Mouse (Mus musculus) hindbrain, embryonic 11.5 days (tissue): ENCODE measurements around the gene Plk3. TPM values are rescaled to one million over a fixed set of nuclear protein-coding genes. Genes with fewer than 3 reads are reported as not detected.

Experiments used
- ATAC-seq: fragments of 200-750 bp; cut with Nextera tagmentation; 2 replicates; pipeline ENCODE4 v1.8.0; 2017; ENCODE audit warnings: mild to moderate bottlenecking, moderate TSS enrichment, moderate library complexity; ENCODE audit not compliant: low FRiP score
- DNase-seq: peaks from one replicate; pipeline ENCODE4 v3.0.0-alpha.2; 2015; ENCODE audit warnings: low spot score
- H3K27ac ChIP-seq: fragments of 300-500 bp; sonication (generic); 2 replicates; pipeline ENCODE4 v1.5.1; 2014; ENCODE audit warnings: mild to moderate bottlenecking, low read depth, low read length
- H3K27me3 ChIP-seq: fragments of 300-500 bp; sonication (generic); 2 replicates; pipeline ENCODE4 v1.6.1; 2014; ENCODE audit warnings: mild to moderate bottlenecking, low read length, moderate library complexity, mixed read lengths; ENCODE audit not compliant: control insufficient read depth, insufficient read depth
- H3K36me3 ChIP-seq: fragments of 300-500 bp; sonication (generic); 2 replicates; pipeline ENCODE4 v1.6.1; 2014; ENCODE audit warnings: mild to moderate bottlenecking, low read length, moderate library complexity, mixed read lengths; ENCODE audit not compliant: control insufficient read depth, insufficient read depth
- H3K4me1 ChIP-seq: fragments of 300-500 bp; sonication (generic); replicated peaks from 2 replicates; pipeline ENCODE4 v1.6.1; 2014; ENCODE audit warnings: low read length, mixed read lengths; ENCODE audit not compliant: control insufficient read depth, insufficient read depth
- H3K4me2 ChIP-seq: fragments of 300-500 bp; sonication (generic); replicated peaks from 2 replicates; pipeline ENCODE4 v1.6.1; 2014; ENCODE audit warnings: mild to moderate bottlenecking, low read depth, low read length
- H3K4me3 ChIP-seq: fragments of 300-500 bp; sonication (generic); 2 replicates; pipeline ENCODE4 v1.5.1; 2014; ENCODE audit warnings: low read depth, low read length
- H3K9ac ChIP-seq: fragments of 300-500 bp; sonication (generic); 2 replicates; pipeline ENCODE4 v1.6.1; 2014; ENCODE audit warnings: low read depth, low read length
- H3K9me3 ChIP-seq: fragments of 300-500 bp; sonication (generic); 2 replicates; pipeline ENCODE4 v1.6.1; 2016; ENCODE audit warnings: low read length; ENCODE audit not compliant: control insufficient read depth
- WGBS: fragments of 180-500 bp; shearing (Covaris S2); extraction: QIAGEN DNeasy Blood & Tissue Kit; methylation state at CpG from one replicate; pipeline ENCODE4 v1.1.7; 2014; 5-methylcytosine and 5-hydroxymethylcytosine counted together
- polyA plus RNA-seq: library from polyadenylated mRNA; unstranded; fragments of >200 nt; fragmentation: Nextera tagmentation; extraction: Ambion mirVana; gene quantifications from 2 replicates; pipeline ENCODE4 v1.2.1, GENCODE M21; 2014

Gene Plk3
- polyA plus RNA-seq, 1 experiment from 2014 or later = 31.3 TPM

DNA sequence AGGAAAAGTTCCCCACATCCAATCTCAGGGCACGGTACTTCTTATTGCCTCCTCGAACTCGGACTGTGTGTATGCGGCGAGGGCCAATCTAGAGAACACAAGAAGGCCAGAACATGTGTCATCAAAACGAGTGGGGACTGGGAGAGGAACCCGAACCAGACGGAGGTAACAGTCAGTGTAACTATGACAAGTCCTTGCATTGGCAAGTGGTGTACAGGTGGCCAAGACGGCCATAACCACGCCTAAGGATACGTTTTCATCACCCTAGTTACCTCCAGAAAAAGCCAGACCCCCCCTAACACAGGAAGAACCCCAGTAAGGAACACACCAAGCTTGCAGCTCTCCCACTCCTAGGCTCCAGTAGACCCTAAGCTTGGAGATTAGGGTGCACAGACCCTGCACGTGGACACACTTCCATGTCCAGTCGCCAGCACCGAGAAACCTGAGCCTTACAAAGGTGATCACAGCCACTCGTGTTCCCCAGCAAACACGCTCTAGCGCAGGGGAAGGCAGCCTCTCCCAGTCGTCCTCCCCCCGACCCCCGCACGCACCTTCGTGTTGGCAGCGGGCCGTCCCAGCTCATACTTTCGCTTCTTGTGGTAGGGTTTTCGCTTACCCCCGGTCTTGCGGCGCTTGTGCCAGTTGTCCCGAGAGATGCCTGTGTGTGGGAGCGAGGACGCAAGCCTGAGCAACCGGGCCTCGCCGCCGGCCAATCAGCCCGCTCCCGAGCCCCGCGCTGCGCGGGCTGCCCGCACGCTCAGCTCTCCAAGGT is 21.4 kb upstream of the Plk3 start:
- 3% methylated on average over 44 of the region's 44 CpGs for WGBS

GRCm38 (mm10) chr4:117152714-117153113 is 19.0 kb upstream of the Plk3 start:
- WGBS = 92% methylated on average over 5 of the region's 5 CpGs
- Histone ChIP-seq H3K36me3 (peaks cover 32% of the 10 kb centered on the region), H3K4me3 (no peak overlapping the region), H3K9ac (no peak overlapping the region), H3K9me3 (no peaks in the 10 kb centered on the region), H3K27me3 (no peaks in the 10 kb centered on the region), H3K4me2 (no peak overlapping the region), H3K27ac (no peak overlapping the region), H3K4me1 (no peaks in the 10 kb centered on the region; the same call in none of the 2 replicates)
- no peak for ATAC-seq
- no peak for DNase-seq

More for the DNA sequence above, 21.4 kb upstream of the Plk3 start:
- Histone ChIP-seq H3K27ac (peak overlapping the region; percentile 90), H3K4me1 (no peaks in the 10 kb centered on the region; the same call in none of the 2 replicates), H3K36me3 (peaks cover 32% of the 10 kb centered on the region), H3K9me3 (no peaks in the 10 kb centered on the region), H3K4me2 (peak overlapping the region; percentile 92), H3K9ac (peak overlapping the region; percentile 97), H3K27me3 (no peaks in the 10 kb centered on the region), H3K4me3 (peak overlapping the region; percentile 99)
- DNase-seq (peak; percentile 40), ATAC-seq (peak; percentile 3; the same call in 1 of the 2 replicates)

DNA sequence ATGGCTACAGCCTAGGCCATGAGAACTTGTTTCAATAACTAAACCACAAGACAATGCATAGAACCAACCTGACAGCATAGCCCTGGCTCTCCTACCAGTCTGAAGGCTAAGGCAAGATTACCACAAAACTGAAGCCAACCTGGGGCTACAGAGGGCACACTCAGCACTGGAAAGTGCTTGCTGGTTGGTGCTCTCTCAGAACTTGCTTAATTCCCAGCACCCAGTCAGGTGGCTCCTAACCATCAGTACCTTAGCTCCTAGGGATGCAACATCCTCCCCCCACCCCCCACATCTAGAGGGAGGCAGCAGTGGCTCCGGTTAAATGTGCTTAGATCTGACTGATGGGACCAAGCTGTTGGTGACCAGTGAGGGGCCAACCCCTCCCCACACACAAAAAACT is 17.7 kb upstream of the Plk3 start:
- ATAC-seq = no peak
- H3K9me3 ChIP-seq = no peaks in the 10 kb centered on the region
- DNase-seq = no peak
- peaks cover 32% of the 10 kb centered on the region for H3K36me3 ChIP-seq
- no peak overlapping the region for H3K27ac ChIP-seq
- 89% methylated on average over 1 of the region's 1 CpGs for WGBS
- no peak overlapping the region for H3K4me3 ChIP-seq
- H3K4me1 ChIP-seq = no peaks in the 10 kb centered on the region; the same call in none of the 2 replicates
- no peak overlapping the region for H3K4me2 ChIP-seq
- H3K9ac ChIP-seq = no peak overlapping the region
- H3K27me3 ChIP-seq = no peaks in the 10 kb centered on the region

DNA sequence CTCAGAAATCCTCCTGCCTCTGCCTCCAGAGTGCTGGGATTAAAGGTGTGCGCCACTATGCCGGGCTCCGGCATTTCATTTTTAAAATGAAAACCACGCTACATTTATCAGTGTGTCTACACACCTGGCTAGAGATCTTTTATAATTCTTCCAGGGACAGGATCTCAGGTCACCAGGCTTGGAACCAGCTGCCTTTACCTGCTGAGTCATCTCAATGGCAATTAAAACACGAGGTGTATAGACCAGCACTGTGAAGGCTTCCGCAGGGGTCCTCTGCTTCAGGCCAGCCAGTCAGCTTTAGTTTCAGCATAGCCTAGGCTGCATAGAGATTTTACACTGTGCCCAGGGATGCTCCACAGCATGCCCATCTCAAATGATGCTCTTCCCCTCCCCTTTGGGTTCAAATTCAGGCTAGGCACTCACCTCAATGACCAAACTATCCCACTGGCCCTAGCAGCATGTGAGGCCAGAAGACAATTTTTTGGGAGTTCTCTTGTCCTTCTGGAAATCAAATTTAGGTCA is 16.5 kb upstream of the Plk3 start:
- H3K9ac ChIP-seq = no peak overlapping the region
- peaks cover 32% of the 10 kb centered on the region for H3K36me3 ChIP-seq
- H3K4me1 ChIP-seq = no peaks in the 10 kb centered on the region; the same call in none of the 2 replicates
- H3K4me2 ChIP-seq = no peak overlapping the region
- 89% methylated on average over 6 of the region's 6 CpGs for WGBS
- no peaks in the 10 kb centered on the region for H3K9me3 ChIP-seq
- H3K27ac ChIP-seq = no peak overlapping the region
- no peak overlapping the region for H3K4me3 ChIP-seq
- no peaks in the 10 kb centered on the region for H3K27me3 ChIP-seq
- DNase-seq (no peak), ATAC-seq (no peak)

DNA sequence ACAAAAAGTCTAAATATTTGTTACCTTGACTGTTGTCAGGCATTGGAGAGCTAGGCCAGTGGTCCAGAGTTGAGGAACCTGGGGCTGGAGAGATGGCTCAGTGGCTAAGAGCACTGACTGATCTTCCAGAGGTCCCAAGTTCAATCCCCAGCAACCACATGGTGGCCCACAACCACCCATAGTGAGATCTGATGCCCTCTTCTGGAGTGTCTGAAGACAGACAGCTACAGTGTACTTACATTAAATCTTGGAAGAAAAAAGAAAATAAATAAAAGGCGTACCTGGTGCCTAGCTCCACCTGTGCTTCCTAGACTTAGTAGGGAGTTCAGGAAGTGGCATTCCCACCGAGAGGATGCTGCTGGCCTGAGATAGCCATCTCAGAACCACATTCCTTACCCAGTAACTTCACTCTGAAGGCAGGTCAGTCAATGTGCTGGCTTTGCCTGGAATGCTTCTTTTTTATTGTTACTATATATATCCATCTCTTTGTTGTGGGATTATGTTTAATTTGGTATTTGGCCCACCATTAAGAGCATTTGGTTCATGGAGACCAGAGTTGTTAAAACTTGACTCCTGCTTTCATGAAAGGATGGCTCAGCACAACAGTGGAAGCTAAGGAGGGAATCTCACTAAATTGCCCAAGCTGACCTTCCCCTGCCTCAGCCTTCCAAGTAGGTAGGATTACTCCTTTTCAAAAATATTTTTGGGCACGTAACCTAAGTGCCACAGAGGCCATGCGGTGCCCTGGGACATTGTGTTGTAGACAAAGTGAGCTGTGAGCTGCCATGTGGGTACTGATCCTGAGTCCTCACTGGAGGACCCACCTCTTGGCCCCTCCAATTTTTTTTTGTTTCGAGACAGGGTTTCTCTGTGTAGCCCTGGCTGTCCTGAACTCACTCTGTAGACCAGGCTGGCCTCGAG is 15.8 kb upstream of the Plk3 start:
- H3K4me1 ChIP-seq = no peaks in the 10 kb centered on the region; the same call in none of the 2 replicates
- peaks cover 32% of the 10 kb centered on the region for H3K36me3 ChIP-seq
- no peak overlapping the region for H3K27ac ChIP-seq
- no peaks in the 10 kb centered on the region for H3K9me3 ChIP-seq
- 77% methylated on average over 6 of the region's 6 CpGs for WGBS
- H3K9ac ChIP-seq = no peak overlapping the region
- no peaks in the 10 kb centered on the region for H3K27me3 ChIP-seq
- no peak overlapping the region for H3K4me2 ChIP-seq
- no peak for DNase-seq
- ATAC-seq = no peak
- no peak overlapping the region for H3K4me3 ChIP-seq

DNA sequence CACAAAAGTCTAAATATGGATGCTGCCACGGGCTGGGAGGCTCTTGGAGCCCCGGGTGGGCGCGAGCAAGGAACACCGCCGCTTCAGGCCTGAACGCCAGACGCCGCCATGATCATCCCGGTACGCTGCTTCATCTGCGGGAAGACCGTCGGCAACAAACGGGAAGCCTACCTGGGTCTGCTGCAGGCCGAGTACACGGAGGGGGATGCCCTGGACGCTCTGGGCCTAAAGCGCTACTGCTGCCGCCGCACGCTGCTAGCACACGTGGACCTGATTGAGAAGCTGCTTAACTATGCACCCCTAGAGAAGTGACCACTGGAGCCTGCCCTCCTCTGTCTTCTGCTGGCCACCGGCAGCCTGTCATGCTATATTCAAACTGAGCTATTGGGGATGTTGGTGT is 15.1 kb upstream of the Plk3 start:
- no peak for DNase-seq
- Histone ChIP-seq H3K4me2 (no peak overlapping the region), H3K27me3 (no peaks in the 10 kb centered on the region), H3K36me3 (peaks cover 27% of the 10 kb centered on the region), H3K4me1 (no peaks in the 10 kb centered on the region; the same call in none of the 2 replicates), H3K27ac (no peak overlapping the region), H3K9me3 (no peaks in the 10 kb centered on the region), H3K4me3 (no peak overlapping the region), H3K9ac (no peak overlapping the region)
- WGBS = 71% methylated on average over 24 of the region's 24 CpGs
- ATAC-seq = peak; percentile 30; the same call in 1 of the 2 replicates

GRCm38 (mm10) chr4:117148047-117148713 is 14.4 kb upstream of the Plk3 start:
- DNase-seq (no peak), ATAC-seq (no peak)
- no peaks in the 10 kb centered on the region for H3K9me3 ChIP-seq
- no peak overlapping the region for H3K4me2 ChIP-seq
- H3K27ac ChIP-seq = no peak overlapping the region
- H3K9ac ChIP-seq = no peak overlapping the region
- no peak overlapping the region for H3K4me3 ChIP-seq
- no peaks in the 10 kb centered on the region; the same call in none of the 2 replicates for H3K4me1 ChIP-seq
- H3K36me3 ChIP-seq = peaks cover 21% of the 10 kb centered on the region
- WGBS = 90% methylated on average over 18 of the region's 18 CpGs
- H3K27me3 ChIP-seq = no peaks in the 10 kb centered on the region

DNA sequence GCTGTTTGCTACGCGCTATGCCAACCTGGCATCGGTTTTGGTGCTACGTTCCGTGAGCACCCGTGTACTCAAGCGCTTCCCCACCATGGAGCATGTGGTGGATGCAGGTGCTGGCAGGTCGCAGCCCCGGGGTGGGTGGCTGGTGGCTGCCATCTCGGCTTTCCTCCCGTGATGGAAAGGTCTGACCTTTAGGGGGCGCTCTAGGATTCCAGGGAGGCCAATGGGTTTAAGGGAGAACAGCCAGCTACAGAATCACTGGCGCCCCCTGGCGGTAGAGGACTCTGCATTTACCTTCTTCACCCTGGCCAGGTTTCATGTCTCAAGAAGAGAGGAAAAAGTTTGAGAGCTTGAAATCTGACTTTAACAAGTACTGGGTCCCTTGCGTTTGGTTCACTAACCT is 12.4 kb upstream of the Plk3 start:
- Histone ChIP-seq H3K4me3 (no peak overlapping the region), H3K4me2 (0 out of 2 replicates have a peak overlapping the region, but pooled peaks have one; percentile 7), H3K27me3 (no peaks in the 10 kb centered on the region), H3K9me3 (no peaks in the 10 kb centered on the region), H3K36me3 (peaks cover 6% of the 10 kb centered on the region; the same call in 1 of the 2 replicates), H3K9ac (no peak overlapping the region), H3K27ac (no peak overlapping the region), H3K4me1 (no peaks in the 10 kb centered on the region)
- DNase-seq = peak; percentile 91
- WGBS = 38% methylated on average over 15 of the region's 15 CpGs
- no peak for ATAC-seq
